10 mouse cellular contexts compared by ENCODE assay signal in the genomic region with DNA sequence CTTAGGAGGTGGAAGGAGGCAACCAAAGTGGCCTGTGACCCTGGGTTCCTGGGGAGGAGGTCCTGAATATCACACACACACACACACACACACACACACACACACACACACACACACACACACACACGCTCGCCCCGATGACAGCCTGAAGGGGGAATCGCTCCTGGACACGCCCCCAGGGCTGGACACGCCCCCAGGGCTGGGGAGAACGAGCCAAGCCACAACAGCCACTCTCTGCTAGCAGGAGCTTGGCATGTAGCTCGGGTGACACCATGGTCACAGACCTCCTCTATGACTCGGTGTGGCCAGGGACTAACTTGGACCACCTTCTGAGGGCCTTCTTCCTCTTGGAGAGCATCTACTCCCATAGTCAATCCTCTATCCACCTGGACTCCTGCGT. TPM values are rescaled to one million over a fixed set of nuclear protein-coding genes. Genes with fewer than 3 reads are reported as not detected.
DNase-seq lines count a peak whose midpoint lies in the region; ATAC-seq and TF ChIP-seq lines count a peak whose summit lies in the region.
"Had no signal": no experiment of that assay in that cellular context is flagged by ENCODE, and none has a peak within 500 bp of the region (broad histone marks: within the 10 kb centered on the region; RNA-seq: fewer than 3 reads in every experiment).

No protein-coding gene starts in this region.

- no peak overlapping the region for H3K4me3 ChIP-seq in liver, postnatal 0 days (ENCODE audit: low read depth, low read length)
- H3K4me3 ChIP-seq in liver, embryonic 12.5 days: no peak overlapping the region

- no peaks in the 10 kb centered on the region for H3K27me3 ChIP-seq in liver, postnatal 0 days (ENCODE audit: insufficient read depth, low read length)
- H3K27me3 ChIP-seq in liver, embryonic 12.5 days (replicated peaks): peaks cover 32% of the 10 kb centered on the region

- no peaks in the 10 kb centered on the region for H3K36me3 ChIP-seq in liver, postnatal 0 days (replicated peaks; ENCODE audit: insufficient read depth, low read length)
- no peaks in the 10 kb centered on the region for H3K36me3 ChIP-seq in liver, embryonic 12.5 days

- no peak overlapping the region for H3K27ac ChIP-seq in liver, postnatal 0 days (ENCODE audit: low read depth)
- no peak overlapping the region for H3K27ac ChIP-seq in liver, embryonic 12.5 days

- no peaks in the 10 kb centered on the region; the same call in 1 of the 2 replicates for H3K4me1 ChIP-seq in liver, postnatal 0 days (ENCODE audit: insufficient read depth)
- peaks cover 10% of the 10 kb centered on the region; the same call in 1 of the 2 replicates for H3K4me1 ChIP-seq in liver, embryonic 12.5 days

- TF ChIP-seq EP300 in liver, postnatal 0 days (IDR thresholded peaks at IDR 0.05; ENCODE audit: low read depth): no peak

- WGBS in liver, postnatal 0 days (ENCODE audit: insufficient replicate concordance): 18% methylated on average over 8 of the region's 10 CpGs
- 19% methylated on average over 7 of the region's 10 CpGs for WGBS in liver, embryonic 12.5 days (ENCODE audit: insufficient replicate concordance)

- H3K9ac ChIP-seq in liver, postnatal 0 days (replicated peaks): no peak overlapping the region
- H3K9ac ChIP-seq in liver, embryonic 12.5 days: no peak overlapping the region

- H3K4me2 ChIP-seq in liver, postnatal 0 days (ENCODE audit: low read depth, low read length): no peak overlapping the region
- no peak overlapping the region for H3K4me2 ChIP-seq in liver, embryonic 12.5 days

- DNase-seq in adrenal gland, postnatal 14 days: peak; percentile 68
- no peak for DNase-seq in adrenal gland, postnatal 4 days (ENCODE audit: low spot score in 2 of 2)
- peak; percentile 55 for DNase-seq in liver, postnatal 0 days
- peak; percentile 30 for DNase-seq in 3134 (ENCODE audit: extremely low read depth, insufficient read length, low spot score)
- no peak for DNase-seq in yolk sac, embryonic 10.5 days (ENCODE audit: low spot score)
- DNase-seq: cerebellum, adult 9-10 months; lung, adult 18-20 months had no signal

- no peak for TF ChIP-seq CTCF in liver, postnatal 0 days (IDR thresholded peaks at IDR 0.05; ENCODE audit: low read depth)

- H3K9me3 ChIP-seq in liver, postnatal 0 days (ENCODE audit: low read length): no peaks in the 10 kb centered on the region
- H3K9me3 ChIP-seq in liver, embryonic 12.5 days (replicated peaks): no peaks in the 10 kb centered on the region

- no peak for ATAC-seq in liver, postnatal 0 days
- ATAC-seq in liver, embryonic 12.5 days: no peak
- peak; percentile 69 for ATAC-seq in granulocyte monocyte progenitor cell, adult 5-6 weeks (replicated peaks; ENCODE audit: poor library complexity, severe bottlenecking)
- ATAC-seq in cerebellum, adult (ENCODE audit: insufficient number of reproducible peaks, low FRiP score, low TSS enrichment): no peak

RNA-seq across cellular contexts. Expression of a gene that starts 13.7 kb away (rescaled TPM):
- total RNA-seq in adrenal gland, postnatal 14 days (2021): 93.6 and 94.2 TPM in 2 replicates
- 10 to 100 TPM; 66.7 to 70.8 TPM for total RNA-seq in adrenal gland, postnatal 4 days (2021)
- 61.2 and 62.1 TPM in 2 replicates for polyA plus RNA-seq in liver, postnatal 0 days (2015; fragmentation: Nextera tagmentation; extraction: Ambion mirVana)
- 52.4 and 52.9 TPM in 2 replicates for polyA plus RNA-seq in liver, embryonic 12.5 days (2016; fragmentation: Nextera tagmentation; extraction: Ambion mirVana)
- 28.9 and 40.4 TPM in 2 replicates for total RNA-seq in granulocyte monocyte progenitor cell, adult 5-6 weeks (2014; fragmentation: Nextera tagmentation)
- total RNA-seq in granulocyte monocyte progenitor cell, adult 5-6 weeks (2017): 35.6 and 37.9 TPM in 2 replicates

RNA-seq across cellular contexts. Expression of a gene that starts 33.0 kb away (rescaled TPM):
- total RNA-seq in adrenal gland, postnatal 14 days (2021): 36.4 and 37.6 TPM in 2 replicates
- total RNA-seq in adrenal gland, postnatal 4 days (2021): 10 to 100 TPM; 30.1 to 32.2 TPM
- polyA plus RNA-seq in liver, postnatal 0 days (2015; fragmentation: Nextera tagmentation; extraction: Ambion mirVana): 1.2 and 1.4 TPM in 2 replicates
- polyA plus RNA-seq in liver, embryonic 12.5 days (2016; fragmentation: Nextera tagmentation; extraction: Ambion mirVana): 1.5 and 1.6 TPM in 2 replicates
- 9.1 and 12.9 TPM in 2 replicates for total RNA-seq in granulocyte monocyte progenitor cell, adult 5-6 weeks (2014; fragmentation: Nextera tagmentation)
- total RNA-seq in granulocyte monocyte progenitor cell, adult 5-6 weeks (2017): 12.1 and 14.5 TPM in 2 replicates

RNA-seq across cellular contexts. Expression of a gene that starts 33.3 kb away (rescaled TPM):
- 0.49 and 0.52 TPM in 2 replicates for total RNA-seq in adrenal gland, postnatal 14 days (2021)
- under 1 TPM; 0.20 to 0.42 TPM for total RNA-seq in adrenal gland, postnatal 4 days (2021)
- polyA plus RNA-seq in liver, postnatal 0 days (2015; fragmentation: Nextera tagmentation; extraction: Ambion mirVana): 0.06 and 0.13 TPM in 2 replicates
- polyA plus RNA-seq in liver, embryonic 12.5 days (2016; fragmentation: Nextera tagmentation; extraction: Ambion mirVana): 0.25 and 0.31 TPM in 2 replicates
- not detected in 2 replicates for total RNA-seq in granulocyte monocyte progenitor cell, adult 5-6 weeks (2014; fragmentation: Nextera tagmentation)
- total RNA-seq in granulocyte monocyte progenitor cell, adult 5-6 weeks (2017): 0.43 TPM in 1 of 2 replicates, not detected in the other

RNA-seq across cellular contexts. Expression of a gene that starts 53.2 kb away (rescaled TPM):
- 10.1 and 10.3 TPM in 2 replicates for total RNA-seq in adrenal gland, postnatal 14 days (2021)
- total RNA-seq in adrenal gland, postnatal 4 days (2021): 10 to 100 TPM; 33.0 to 35.5 TPM
- polyA plus RNA-seq in liver, postnatal 0 days (2015; fragmentation: Nextera tagmentation; extraction: Ambion mirVana): 0.30 and 0.33 TPM in 2 replicates
- 1.2 and 1.6 TPM in 2 replicates for polyA plus RNA-seq in liver, embryonic 12.5 days (2016; fragmentation: Nextera tagmentation; extraction: Ambion mirVana)
- total RNA-seq in granulocyte monocyte progenitor cell, adult 5-6 weeks (2014; fragmentation: Nextera tagmentation): not detected in 2 replicates
- total RNA-seq in granulocyte monocyte progenitor cell, adult 5-6 weeks (2017): not detected in 2 replicates

Comparison
In these comparisons a context has a peak if more than half of its experiments do, and no peak if none do; other contexts are left out.
1. DNase-seq: peak in adrenal gland, postnatal 14 days (single experiment), liver, postnatal 0 days (single experiment) and 3134 (single experiment); none in adrenal gland, postnatal 4 days (0 of 2) and yolk sac, embryonic 10.5 days (single experiment).